Mouse (Mus musculus): ENCODE measurements around the gene Hist1h2bn. TPM values are rescaled to one million over a fixed set of nuclear protein-coding genes. Genes with fewer than 3 reads are reported as not detected.
"Not testable (repeated sequence)": the region's sequence is repeated elsewhere in the genome, so short reads cannot be mapped to it uniquely, and the experiment has no call there.

The Hist1h2bn gene
- polyA plus RNA-seq, 1 experiment from 2014 or later: 2.2 TPM

DNA sequence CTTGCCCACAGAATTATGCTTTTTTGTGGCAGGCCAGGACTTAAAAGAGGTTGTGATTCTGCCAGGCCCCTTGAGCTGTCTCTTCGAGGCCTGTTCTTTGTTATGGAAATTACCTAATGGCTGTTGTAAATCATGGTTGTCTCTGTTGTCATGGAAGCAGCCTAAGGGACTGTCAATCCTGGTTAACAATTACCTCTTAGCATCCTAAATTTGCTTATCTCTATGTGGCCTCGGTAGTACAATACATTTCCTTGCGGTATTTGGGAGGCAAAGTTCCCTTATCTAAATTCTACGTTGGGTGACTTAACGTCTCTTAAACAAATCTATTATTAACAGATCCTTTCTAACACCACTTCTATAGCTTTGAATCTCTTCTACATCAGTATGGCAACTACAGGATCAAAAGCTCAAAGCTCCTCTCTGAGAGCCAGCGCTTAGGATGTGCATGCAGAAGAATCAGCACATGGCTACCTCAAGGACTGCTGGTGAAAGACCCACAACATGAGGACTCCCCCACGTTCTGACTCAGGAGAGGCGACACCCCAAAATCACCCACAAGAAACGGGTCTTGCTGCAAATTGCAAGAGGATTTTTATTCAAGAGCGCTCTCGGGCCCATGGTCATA lies 25.9 kb upstream of the Hist1h2bn start:
- H3K9ac ChIP-seq (ENCODE audit: low read length): no peak overlapping the region
- peak; percentile 89 for DNase-seq (ENCODE audit: low spot score, missing footprints)
- H3K4me3 ChIP-seq (ENCODE audit: low read depth, low read length): no peak overlapping the region
- H3K27me3 ChIP-seq (ENCODE audit: control insufficient read depth, insufficient read depth, low read length): no peaks in the 10 kb centered on the region
- no peaks in the 10 kb centered on the region for H3K9me3 ChIP-seq (ENCODE audit: control insufficient read depth, low read length)
- peak overlapping the region; percentile 3 for H3K27ac ChIP-seq (ENCODE audit: low read depth, low read length)
- H3K36me3 ChIP-seq (ENCODE audit: control insufficient read depth, insufficient read depth, low read length): no peaks in the 10 kb centered on the region
- 0 out of 2 replicates have a peak overlapping the region, but pooled peaks have one; percentile 14 for H3K4me2 ChIP-seq
- 19% methylated on average over 11 of the region's 11 CpGs for WGBS
- peaks cover 12% of the 10 kb centered on the region; the same call in 1 of the 2 replicates for H3K4me1 ChIP-seq (ENCODE audit: control insufficient read depth, insufficient read depth, low read length)
- ATAC-seq (ENCODE audit: low FRiP score): peak; percentile 90

DNA sequence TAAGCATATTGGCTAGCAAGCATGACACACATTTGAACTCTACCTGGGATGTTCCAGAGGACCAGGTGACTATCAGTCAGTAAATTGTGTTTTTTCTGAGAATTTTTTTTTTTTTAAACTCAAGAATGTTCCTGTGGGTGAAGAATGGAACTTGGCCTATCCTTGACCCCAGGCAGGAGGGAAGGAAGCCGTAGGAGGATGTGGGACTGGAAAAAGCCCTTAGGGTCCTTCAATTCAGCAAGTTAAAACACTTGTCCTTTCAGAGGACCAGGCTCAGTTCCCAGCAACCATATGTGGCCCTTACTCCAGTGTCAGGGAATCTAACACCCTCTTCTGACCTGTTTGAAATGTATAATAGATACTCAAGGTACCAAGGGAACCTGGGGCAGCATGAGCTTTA lies 24.4 kb upstream of the Hist1h2bn start:
- 81% methylated on average over 1 of the region's 1 CpGs for WGBS
- H3K27ac ChIP-seq (ENCODE audit: low read depth, low read length): no peak overlapping the region

GRCm38 (mm10) chr13:21733466-21733865 lies 20.5 kb upstream of the Hist1h2bn start:
- Histone ChIP-seq H3K9me3 (ENCODE audit: control insufficient read depth, low read length) (no peaks in the 10 kb centered on the region), H3K4me3 (ENCODE audit: low read depth, low read length) (no peak overlapping the region), H3K4me2 (no peak overlapping the region), H3K9ac (ENCODE audit: low read length) (peak overlapping the region; percentile 64; the same call in 1 of the 2 replicates), H3K36me3 (ENCODE audit: control insufficient read depth, insufficient read depth, low read length) (no peaks in the 10 kb centered on the region), H3K27me3 (ENCODE audit: control insufficient read depth, insufficient read depth, low read length) (no peaks in the 10 kb centered on the region), H3K27ac (ENCODE audit: low read depth, low read length) (peak overlapping the region; percentile 98), H3K4me1 (ENCODE audit: control insufficient read depth, insufficient read depth, low read length) (peaks cover 7% of the 10 kb centered on the region; the same call in 1 of the 2 replicates)
- ATAC-seq (ENCODE audit: low FRiP score) (peak; percentile 14; the same call in 1 of the 2 replicates), DNase-seq (ENCODE audit: low spot score, missing footprints) (peak; percentile 90)
- 68% methylated on average over 5 of the region's 5 CpGs for WGBS

More for the DNA sequence above, 24.4 kb upstream of the Hist1h2bn start:
- DNase-seq (ENCODE audit: low spot score, missing footprints) (no peak), ATAC-seq (ENCODE audit: low FRiP score) (no peak)
- Histone ChIP-seq H3K27me3 (ENCODE audit: control insufficient read depth, insufficient read depth, low read length) (no peaks in the 10 kb centered on the region), H3K36me3 (ENCODE audit: control insufficient read depth, insufficient read depth, low read length) (no peaks in the 10 kb centered on the region), H3K4me3 (ENCODE audit: low read depth, low read length) (no peak overlapping the region), H3K4me1 (ENCODE audit: control insufficient read depth, insufficient read depth, low read length) (peaks cover 16% of the 10 kb centered on the region; the same call in 1 of the 2 replicates), H3K4me2 (no peak overlapping the region), H3K9ac (ENCODE audit: low read length) (no peak overlapping the region), H3K9me3 (ENCODE audit: control insufficient read depth, low read length) (no peaks in the 10 kb centered on the region)

DNA sequence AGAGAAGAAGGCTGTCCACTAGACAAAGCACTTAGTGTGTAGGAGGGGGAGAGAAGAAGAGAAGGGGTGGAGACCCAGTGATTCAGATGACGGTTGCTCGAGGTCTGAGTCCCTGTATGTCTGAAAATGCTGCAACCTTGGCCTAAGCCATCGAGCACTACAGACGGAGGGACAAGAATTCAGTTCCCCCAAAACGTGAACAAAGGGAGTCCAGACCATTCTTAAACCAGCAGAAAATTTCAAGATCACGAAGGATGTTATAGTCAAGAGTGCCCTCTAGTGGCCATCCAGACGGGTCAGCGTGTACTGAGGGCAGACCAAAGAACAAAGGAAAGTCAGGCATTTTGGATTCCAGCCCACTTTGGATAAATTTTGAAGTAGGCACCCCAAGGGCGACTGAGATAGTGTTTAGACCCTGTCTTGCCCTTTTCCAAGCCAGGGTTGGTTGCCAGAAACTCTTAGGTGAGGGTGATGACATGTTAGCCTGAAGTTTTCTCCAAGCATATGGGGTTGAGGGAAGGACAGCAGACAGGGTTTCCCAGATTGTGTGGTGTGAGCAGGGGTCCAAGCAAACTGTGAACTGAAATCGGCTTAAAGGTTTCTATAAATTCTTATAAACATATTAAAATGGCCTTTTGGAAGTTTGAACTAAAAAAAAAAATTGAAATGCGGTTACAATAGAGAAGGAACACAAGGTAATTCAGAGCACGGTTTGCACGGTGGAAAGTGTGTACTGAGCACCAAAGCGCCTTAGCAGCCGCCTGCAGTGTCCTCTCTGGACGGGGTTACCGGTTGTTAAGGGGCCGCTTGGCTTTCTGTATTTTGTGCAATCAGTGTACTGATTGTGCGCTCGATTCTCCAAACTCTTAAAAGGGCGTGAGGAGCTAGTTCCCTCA lies 19.7 kb upstream of the Hist1h2bn start:
- WGBS: under 1% methylated on average over 21 of the region's 21 CpGs
- no peaks in the 10 kb centered on the region for H3K36me3 ChIP-seq (ENCODE audit: control insufficient read depth, insufficient read depth, low read length)
- peaks cover 7% of the 10 kb centered on the region; the same call in 1 of the 2 replicates for H3K4me1 ChIP-seq (ENCODE audit: control insufficient read depth, insufficient read depth, low read length)
- no peaks in the 10 kb centered on the region for H3K9me3 ChIP-seq (ENCODE audit: control insufficient read depth, low read length)
- peak overlapping the region; percentile 40 for H3K4me3 ChIP-seq (ENCODE audit: low read depth, low read length)
- peak overlapping the region; percentile 67 for H3K4me2 ChIP-seq
- ATAC-seq (ENCODE audit: low FRiP score) (peak; percentile 80), DNase-seq (ENCODE audit: low spot score, missing footprints) (peak; percentile 96)
- H3K9ac ChIP-seq (ENCODE audit: low read length): peak overlapping the region; percentile 64
- H3K27ac ChIP-seq (ENCODE audit: low read depth, low read length): peak overlapping the region; percentile 98
- H3K27me3 ChIP-seq (ENCODE audit: control insufficient read depth, insufficient read depth, low read length): no peaks in the 10 kb centered on the region

DNA sequence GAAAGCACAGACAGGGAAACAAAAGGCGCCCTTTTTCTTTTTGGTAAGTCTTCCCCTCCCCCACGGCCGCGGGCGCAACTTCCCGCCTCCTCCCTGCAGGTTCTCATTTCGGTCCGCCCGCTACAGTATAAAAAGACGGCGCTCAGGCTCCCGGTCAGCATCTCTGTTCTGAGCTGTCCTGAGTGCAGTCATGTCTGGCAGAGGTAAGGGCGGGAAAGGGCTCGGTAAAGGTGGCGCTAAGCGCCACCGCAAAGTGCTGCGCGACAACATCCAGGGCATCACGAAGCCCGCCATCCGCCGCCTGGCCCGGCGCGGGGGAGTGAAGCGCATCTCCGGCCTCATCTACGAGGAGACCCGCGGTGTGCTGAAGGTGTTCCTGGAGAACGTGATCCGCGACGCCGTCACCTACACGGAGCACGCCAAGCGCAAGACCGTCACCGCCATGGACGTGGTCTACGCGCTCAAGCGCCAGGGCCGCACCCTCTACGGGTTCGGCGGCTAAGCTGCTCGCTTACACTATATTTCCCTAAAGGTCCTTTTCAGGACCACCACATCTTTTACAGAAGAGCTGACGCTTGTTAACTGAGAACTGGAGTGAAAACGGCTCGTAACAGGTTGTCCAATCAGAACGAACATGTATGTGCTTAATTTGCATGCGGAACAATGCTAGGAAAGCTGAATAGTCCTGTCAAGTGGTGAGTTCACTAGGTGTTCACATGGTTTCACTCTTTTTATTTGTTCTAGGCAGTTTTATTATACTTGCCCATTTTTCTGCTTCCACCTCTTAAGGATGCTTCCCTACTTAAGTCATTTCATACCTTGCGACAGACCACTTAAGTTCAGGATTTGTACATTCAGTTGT lies 18.8 kb upstream of the Hist1h2bn start, which contains the start of gene Hist1h4j:
Hist1h4j (plus strand) TSS at position 159 of the 862 bp plus-strand sequence.
- not testable (repeated sequence) for H3K4me1 ChIP-seq (ENCODE audit: control insufficient read depth, insufficient read depth, low read length); H3K27me3 ChIP-seq (ENCODE audit: control insufficient read depth, insufficient read depth, low read length); H3K9me3 ChIP-seq (ENCODE audit: control insufficient read depth, low read length); H3K36me3 ChIP-seq (ENCODE audit: control insufficient read depth, insufficient read depth, low read length)
- peak; percentile 92 for ATAC-seq (ENCODE audit: low FRiP score)
- peak within 1 kb of the TSS; percentile 64 for H3K9ac ChIP-seq (ENCODE audit: low read length)
- peak; percentile 99 for DNase-seq (ENCODE audit: low spot score, missing footprints)
- H3K27ac ChIP-seq (ENCODE audit: low read depth, low read length): peak within 1 kb of the TSS; percentile 98
- peak within 1 kb of the TSS; percentile 40 for H3K4me3 ChIP-seq (ENCODE audit: low read depth, low read length)
- H3K4me2 ChIP-seq: peak within 1 kb of the TSS; percentile 67
- WGBS: under 1% methylated on average over 43 of the region's 56 CpGs

- Histone ChIP-seq H3K4me1 (ENCODE audit: control insufficient read depth, insufficient read depth, low read length) (peaks cover 4% of the 10 kb centered on the region; the same call in 1 of the 2 replicates), H3K9ac (ENCODE audit: low read length) (no peak overlapping the region), H3K27ac (ENCODE audit: low read depth, low read length) (no peak overlapping the region), H3K4me3 (ENCODE audit: low read depth, low read length) (no peak overlapping the region), H3K9me3 (ENCODE audit: control insufficient read depth, low read length) (no peaks in the 10 kb centered on the region), H3K4me2 (no peak overlapping the region), H3K36me3 (ENCODE audit: control insufficient read depth, insufficient read depth, low read length) (no peaks in the 10 kb centered on the region), H3K27me3 (ENCODE audit: control insufficient read depth, insufficient read depth, low read length) (no peaks in the 10 kb centered on the region)
- no peak for DNase-seq (ENCODE audit: low spot score, missing footprints)
- no peak for ATAC-seq (ENCODE audit: low FRiP score)
- 84% methylated on average over 1 of the region's 1 CpGs for WGBS
These were observed 8.9 kb upstream of the Hist1h2bn start for GRCm38 (mm10) chr13:21745006-21745405.

- ATAC-seq (ENCODE audit: low FRiP score) (no peak), DNase-seq (ENCODE audit: low spot score, missing footprints) (peak; percentile 96)
- peak overlapping the region; percentile 87 for H3K4me2 ChIP-seq
- 4% methylated on average over 5 of the region's 5 CpGs for WGBS
- H3K9me3 ChIP-seq (ENCODE audit: control insufficient read depth, low read length): no peaks in the 10 kb centered on the region
- no peaks in the 10 kb centered on the region for H3K36me3 ChIP-seq (ENCODE audit: control insufficient read depth, insufficient read depth, low read length)
- peaks cover 10% of the 10 kb centered on the region; the same call in 1 of the 2 replicates for H3K4me1 ChIP-seq (ENCODE audit: control insufficient read depth, insufficient read depth, low read length)
- peak overlapping the region; percentile 56 for H3K4me3 ChIP-seq (ENCODE audit: low read depth, low read length)
- H3K9ac ChIP-seq (ENCODE audit: low read length): peak overlapping the region; percentile 72
- H3K27ac ChIP-seq (ENCODE audit: low read depth, low read length): peak overlapping the region; percentile 94
- H3K27me3 ChIP-seq (ENCODE audit: control insufficient read depth, insufficient read depth, low read length): no peaks in the 10 kb centered on the region
These were observed 4.3 kb upstream of the Hist1h2bn start for GRCm38 (mm10) chr13:21749387-21750158.

Data from midbrain, embryonic 11.5 days (tissue).